ENCODE assay signal across 8 mouse cellular contexts in genomic region chr9:14276481-14277287, GRCm38 (mm10). TPM values are rescaled to one million over a fixed set of nuclear protein-coding genes. Genes with fewer than 3 reads are reported as not detected.
DNase-seq lines count a peak whose midpoint lies in the region; ATAC-seq and TF ChIP-seq lines count a peak whose summit lies in the region.

No protein-coding gene starts in this region.

- H3K27me3 ChIP-seq in kidney, embryonic 16.5 days (ENCODE audit: insufficient read depth, low read length) = no peaks in the 10 kb centered on the region
- peaks cover 32% of the 10 kb centered on the region for H3K27me3 ChIP-seq in liver, embryonic 13.5 days

- TF ChIP-seq POLR2A in olfactory bulb, adult 2 months (IDR thresholded peaks at IDR 0.05; ENCODE audit: insufficient read depth, low read depth, low read length) = peak; percentile 17; the same call in 1 of the 2 replicates

- peak overlapping the region; percentile 75 for H3K4me3 ChIP-seq in kidney, embryonic 16.5 days (ENCODE audit: low read length)
- peak overlapping the region; percentile 68 for H3K4me3 ChIP-seq in liver, embryonic 13.5 days (replicated peaks)
- H3K4me3 ChIP-seq in olfactory bulb, adult 2 months (ENCODE audit: insufficient read depth, low read depth, low read length) = peak overlapping the region; percentile 80

- H3K36me3 ChIP-seq in kidney, embryonic 16.5 days (ENCODE audit: insufficient read depth, low read length) = no peaks in the 10 kb centered on the region
- no peaks in the 10 kb centered on the region for H3K36me3 ChIP-seq in liver, embryonic 13.5 days

- H3K4me1 ChIP-seq in kidney, embryonic 16.5 days (ENCODE audit: insufficient read depth, low read length) = peaks cover 9% of the 10 kb centered on the region
- peaks cover 27% of the 10 kb centered on the region for H3K4me1 ChIP-seq in liver, embryonic 13.5 days (replicated peaks)
- peaks cover 5% of the 10 kb centered on the region for H3K4me1 ChIP-seq in olfactory bulb, adult 2 months (ENCODE audit: control insufficient read depth, insufficient read depth, low read length)

- TF ChIP-seq CTCF in olfactory bulb, adult 2 months (IDR thresholded peaks at IDR 0.05; ENCODE audit: insufficient read depth, low read depth, low read length) = no peak

- peak overlapping the region; percentile 92 for H3K27ac ChIP-seq in kidney, embryonic 16.5 days (ENCODE audit: low read length)
- peak overlapping the region; percentile 55 for H3K27ac ChIP-seq in liver, embryonic 13.5 days
- H3K27ac ChIP-seq in olfactory bulb, adult 2 months (ENCODE audit: insufficient read depth, low read depth, low read length) = peak overlapping the region; percentile 87

- peak; percentile 73 to 80 for DNase-seq in B cell, adult 2 months
- peak; percentile 72 for DNase-seq in R1 (ENCODE audit: low read depth, low spot score)
- peak; percentile 70 for DNase-seq in embryo, embryonic 10.5 days (ENCODE audit: low spot score)
- DNase-seq in heart, adult 8-10 months (ENCODE audit: low spot score) = peak; percentile 23
- DNase-seq in liver, embryonic 13.5 days = peak; percentile 13

- H3K9ac ChIP-seq in kidney, embryonic 16.5 days (replicated peaks; ENCODE audit: low read length) = peak overlapping the region; percentile 86
- H3K9ac ChIP-seq in liver, embryonic 13.5 days = peak overlapping the region; percentile 68

- H3K9me3 ChIP-seq in kidney, embryonic 16.5 days (ENCODE audit: low read length) = no peaks in the 10 kb centered on the region
- H3K9me3 ChIP-seq in liver, embryonic 13.5 days (replicated peaks) = no peaks in the 10 kb centered on the region

- under 1% methylated on average over 52 of the region's 61 CpGs for WGBS in kidney, embryonic 16.5 days
- whole genome bisulfite sequencing in liver, embryonic 13.5 days (ENCODE audit: insufficient replicate concordance) = 1% methylated on average over 61 of the region's 61 CpGs
- under 1% methylated on average over 61 of the region's 61 CpGs for WGBS in olfactory bulb, adult 2 months

- peak; percentile 68 for ATAC-seq in kidney, embryonic 16.5 days (ENCODE audit: low FRiP score, low TSS enrichment)
- ATAC-seq in liver, embryonic 13.5 days (ENCODE audit: low read depth) = peak; percentile 24
- no peak for ATAC-seq in monocyte, adult 5-6 weeks (replicated peaks; ENCODE audit: insufficient number of reproducible peaks, low FRiP score, low TSS enrichment, poor library complexity, severe bottlenecking)

- peak overlapping the region; percentile 67 for H3K4me2 ChIP-seq in kidney, embryonic 16.5 days (replicated peaks; ENCODE audit: low read depth, low read length)
- peak overlapping the region; percentile 88 for H3K4me2 ChIP-seq in liver, embryonic 13.5 days

RNA-seq across cellular contexts. Expression of gene Sesn3, which starts 1.8 kb away (rescaled TPM):
- 10 to 100 TPM; 22.8 to 25.5 (median 25.1) TPM for total RNA-seq in heart, adult 8-10 months (2022)
- 16.9 and 19.2 TPM in 2 replicates for polyA plus RNA-seq in kidney, embryonic 16.5 days (2015; fragmentation: Nextera tagmentation; extraction: Ambion mirVana)
- polyA plus RNA-seq in liver, embryonic 13.5 days (2015; fragmentation: Nextera tagmentation; extraction: Ambion mirVana) = 1.8 and 3.3 TPM in 2 replicates
- 243 TPM in 1 of 2 replicates, not detected in the other for polyA plus RNA-seq in olfactory bulb, adult 2 months (2012; ENCODE audit: insufficient read depth, insufficient read length, low replicate concordance, missing spikeins)
- 24.4 to 44.6 TPM (median 27.5 TPM) in 3 replicates for total RNA-seq in monocyte, adult 5-6 weeks (2017)

Comparison
In these comparisons a context has a peak if more than half of its experiments do, and no peak if none do; other contexts are left out.
1. DNase-seq: peak in every context shown above with its lines; median percentile 76 in B cell, adult 2 months; 72 in R1; 70 in embryo, embryonic 10.5 days; 23 in heart, adult 8-10 months; 13 in liver, embryonic 13.5 days.